Mouse (Mus musculus) lung, postnatal 0 days (tissue): Measurements from ENCODE around the gene Gab1. TPM values are rescaled to one million over a fixed set of nuclear protein-coding genes. Genes with fewer than 3 reads are reported as not detected.

ENCODE experiments used
- ATAC-seq: fragments of 200-750 bp; cut with Nextera tagmentation; 2 replicates; pipeline ENCODE4 v1.8.0; 2017; ENCODE audit warnings: moderate library complexity
- DNase-seq: peaks from one replicate; pipeline ENCODE4 v3.0.0-alpha.2; 2016; ENCODE audit warnings: low spot score
- H3K27ac ChIP-seq: fragments of 300-500 bp; sonication (generic); 2 replicates; pipeline ENCODE4 v1.5.1; 2014; ENCODE audit warnings: antibody characterized with exemption, mild to moderate bottlenecking, low read length, mixed read lengths
- H3K27me3 ChIP-seq: fragments of 300-500 bp; sonication (generic); replicated peaks from 2 replicates; pipeline ENCODE4 v1.6.1; 2014; ENCODE audit warnings: low read length, mixed read lengths; ENCODE audit not compliant: insufficient read depth
- H3K36me3 ChIP-seq: fragments of 300-500 bp; sonication (generic); 2 replicates; pipeline ENCODE4 v1.6.1; 2014; ENCODE audit warnings: low read length, mixed read lengths; ENCODE audit not compliant: insufficient read depth
- H3K4me1 ChIP-seq: fragments of 300-500 bp; sonication (generic); 2 replicates; pipeline ENCODE4 v1.6.1; 2014; ENCODE audit warnings: antibody characterized with exemption, low read depth, low read length, mixed read lengths; ENCODE audit not compliant: insufficient read depth
- H3K4me2 ChIP-seq: fragments of 300-500 bp; sonication (generic); replicated peaks from 2 replicates; pipeline ENCODE4 v1.6.1; 2014; ENCODE audit warnings: low read depth, mild to moderate bottlenecking, low read length, moderate library complexity, mixed read lengths
- H3K4me3 ChIP-seq: fragments of 300-500 bp; sonication (generic); 2 replicates; pipeline ENCODE4 v1.5.1; 2014; ENCODE audit warnings: low read depth, low read length
- H3K9ac ChIP-seq: fragments of 300-500 bp; sonication (generic); replicated peaks from 2 replicates; pipeline ENCODE4 v1.6.1; 2014; ENCODE audit warnings: low read depth, mild to moderate bottlenecking
- H3K9me3 ChIP-seq: fragments of 300-500 bp; sonication (generic); 2 replicates; pipeline ENCODE4 v1.6.1; 2016; ENCODE audit warnings: low read length, mixed read lengths
- CTCF ChIP-seq: IDR thresholded peaks from 2 replicates; pipeline ENCODE4 v1.5.1; 2016; ENCODE audit warnings: antibody characterized with exemption, mild to moderate bottlenecking
- EP300 ChIP-seq: IDR thresholded peaks from 2 replicates; pipeline ENCODE4 v1.6.1; 2016; ENCODE audit warnings: antibody characterized with exemption, mild to moderate bottlenecking, control low read depth
- WGBS: fragments of 180-500 bp; shearing (Covaris S2); extraction: QIAGEN DNeasy Blood & Tissue Kit; methylation state at CpG from one replicate; pipeline ENCODE4 v1.1.7; 2014; 5-methylcytosine and 5-hydroxymethylcytosine counted together
- polyA plus RNA-seq: library from polyadenylated mRNA; unstranded; fragments of >200 nt; fragmentation: Nextera tagmentation; extraction: Ambion mirVana; gene quantifications from 2 replicates; pipeline ENCODE4 v1.2.1, GENCODE M21; 2015

Gab1 gene
- polyA plus RNA-seq, 1 experiment from 2014 or later = 16.9 TPM

GRCm38 (mm10) chr8:80851648-80852047, 28.7 kb downstream of the Gab1 start:
- no peak for TF ChIP-seq EP300
- TF ChIP-seq CTCF = no peak
- Histone ChIP-seq H3K4me2 (no peak overlapping the region), H3K9ac (no peak overlapping the region), H3K4me1 (peaks cover 9% of the 10 kb centered on the region), H3K4me3 (no peak overlapping the region), H3K9me3 (no peaks in the 10 kb centered on the region), H3K27ac (peak overlapping the region; percentile 55; the same call in 1 of the 2 replicates), H3K36me3 (no peaks in the 10 kb centered on the region), H3K27me3 (no peaks in the 10 kb centered on the region)
- no peak for ATAC-seq
- 43% methylated on average over 6 of the region's 6 CpGs for WGBS
- DNase-seq = no peak

GRCm38 (mm10) chr8:80850013-80850412, 30.3 kb downstream of the Gab1 start:
- H3K4me1 ChIP-seq = peaks cover 9% of the 10 kb centered on the region
- TF ChIP-seq CTCF = no peak
- TF ChIP-seq EP300 = no peak

GRCm38 (mm10) chr8:80848631-80849030, 31.7 kb downstream of the Gab1 start:
- Histone ChIP-seq H3K9me3 (no peaks in the 10 kb centered on the region), H3K4me3 (no peak overlapping the region), H3K27me3 (no peaks in the 10 kb centered on the region), H3K4me1 (peaks cover 8% of the 10 kb centered on the region), H3K9ac (no peak overlapping the region), H3K27ac (peak overlapping the region; percentile 82), H3K4me2 (peak overlapping the region; percentile 25; the same call in 1 of the 2 replicates), H3K36me3 (no peaks in the 10 kb centered on the region)
- 51% methylated on average over 11 of the region's 11 CpGs for WGBS
- DNase-seq = no peak
- TF ChIP-seq EP300 (no peak), CTCF (no peak)
- no peak for ATAC-seq

More at GRCm38 (mm10) chr8:80850013-80850412, 30.3 kb downstream of the Gab1 start:
- no peak for ATAC-seq
- Histone ChIP-seq H3K36me3 (no peaks in the 10 kb centered on the region), H3K27me3 (no peaks in the 10 kb centered on the region), H3K9me3 (no peaks in the 10 kb centered on the region), H3K9ac (no peak overlapping the region), H3K4me2 (no peak overlapping the region), H3K4me3 (no peak overlapping the region), H3K27ac (no peak overlapping the region)
- 66% methylated on average over 4 of the region's 4 CpGs for WGBS
- DNase-seq = no peak

- Histone ChIP-seq H3K4me2 (peak overlapping the region; percentile 25), H3K4me3 (no peak overlapping the region), H3K27ac (peak overlapping the region; percentile 82), H3K4me1 (peaks cover 3% of the 10 kb centered on the region; the same call in 1 of the 2 replicates), H3K9ac (no peak overlapping the region), H3K36me3 (no peaks in the 10 kb centered on the region), H3K9me3 (no peaks in the 10 kb centered on the region), H3K27me3 (no peaks in the 10 kb centered on the region)
- ATAC-seq (peak; percentile 80), DNase-seq (peak; percentile 92)
- 35% methylated on average over 9 of the region's 9 CpGs for WGBS
- peak; percentile 49; the same call in 1 of the 2 replicates for TF ChIP-seq EP300
- no peak for TF ChIP-seq CTCF
These were observed 32.4 kb downstream of the Gab1 start for GRCm38 (mm10) chr8:80847912-80848311.

GRCm38 (mm10) chr8:80845284-80845683, 35.0 kb downstream of the Gab1 start:
- no peak overlapping the region for H3K4me2 ChIP-seq
- no peak overlapping the region for H3K4me3 ChIP-seq

GRCm38 (mm10) chr8:80843744-80844434, 36.4 kb downstream of the Gab1 start:
- no peak overlapping the region for H3K4me3 ChIP-seq
- H3K36me3 ChIP-seq = no peaks in the 10 kb centered on the region
- ATAC-seq (no peak), DNase-seq (no peak)
- no peak overlapping the region for H3K9ac ChIP-seq
- WGBS = 64% methylated on average over 9 of the region's 9 CpGs
- H3K4me1 ChIP-seq = no peaks in the 10 kb centered on the region; the same call in 1 of the 2 replicates
- no peaks in the 10 kb centered on the region for H3K27me3 ChIP-seq
- H3K4me2 ChIP-seq = no peak overlapping the region
- TF ChIP-seq CTCF (no peak), EP300 (no peak)
- H3K27ac ChIP-seq = no peak overlapping the region
- H3K9me3 ChIP-seq = no peaks in the 10 kb centered on the region

More at GRCm38 (mm10) chr8:80845284-80845683, 35.0 kb downstream of the Gab1 start:
- Histone ChIP-seq H3K4me1 (peaks cover 3% of the 10 kb centered on the region; the same call in 1 of the 2 replicates), H3K9ac (no peak overlapping the region), H3K9me3 (no peaks in the 10 kb centered on the region), H3K27ac (no peak overlapping the region), H3K36me3 (no peaks in the 10 kb centered on the region), H3K27me3 (no peaks in the 10 kb centered on the region)
- no peak for ATAC-seq
- DNase-seq = no peak
- WGBS = 83% methylated on average over 13 of the region's 13 CpGs
- TF ChIP-seq EP300 (no peak), CTCF (no peak)
